Mouse (Mus musculus) fat pad, adult 2 months (tissue): ENCODE measurements around the gene Strap.
"Not testable (repeated sequence)": the region's sequence is repeated elsewhere in the genome, so short reads cannot be mapped to it uniquely, and the experiment has no call there.

Experiments used
- DNase-seq: peaks from one replicate; pipeline ENCODE4 v3.0.0-alpha.2; 2011; ENCODE audit warnings: low read depth, low spot score; ENCODE audit errors: extremely low read depth

Strap gene

GRCm38 (mm10) chr6:137734846-137735609, at the start of gene Strap:
Strap (plus strand) TSS chr6:137735078.
- DNase-seq = no peak

GRCm38 (mm10) chr6:137687667-137688066, 47.2 kb upstream of the Strap start:
- no peak for DNase-seq

- DNase-seq = no peak
Measured at GRCm38 (mm10) chr6:137688079-137688478, 46.8 kb upstream of the Strap start.

GRCm38 (mm10) chr6:137688506-137689105, 46.3 kb upstream of the Strap start:
- no peak for DNase-seq

- DNase-seq = no peak
Measured at GRCm38 (mm10) chr6:137690550-137691119, 44.2 kb upstream of the Strap start.

GRCm38 (mm10) chr6:137694310-137694709, 40.6 kb upstream of the Strap start:
- DNase-seq = no peak

GRCm38 (mm10) chr6:137695046-137695445, 39.8 kb upstream of the Strap start:
- no peak for DNase-seq

GRCm38 (mm10) chr6:137696445-137697204, 38.3 kb upstream of the Strap start:
- DNase-seq = peak; percentile 30

- no peak for DNase-seq
Measured at GRCm38 (mm10) chr6:137699434-137699833, 35.4 kb upstream of the Strap start.

GRCm38 (mm10) chr6:137702186-137702585, 32.7 kb upstream of the Strap start:
- DNase-seq = no peak

- no peak for DNase-seq
Measured at GRCm38 (mm10) chr6:137702918-137703317, 32.0 kb upstream of the Strap start.

GRCm38 (mm10) chr6:137703431-137703830, 31.4 kb upstream of the Strap start:
- no peak for DNase-seq

GRCm38 (mm10) chr6:137704300-137704939, 30.5 kb upstream of the Strap start:
- DNase-seq = no peak

- no peak for DNase-seq
Measured at GRCm38 (mm10) chr6:137706209-137706608, 28.7 kb upstream of the Strap start.

- DNase-seq = not testable (repeated sequence)
Measured at GRCm38 (mm10) chr6:137708726-137709405, 26.0 kb upstream of the Strap start.

GRCm38 (mm10) chr6:137710179-137711037, 24.5 kb upstream of the Strap start:
- DNase-seq = no peak

- DNase-seq = no peak
Measured at GRCm38 (mm10) chr6:137712654-137713309, 22.1 kb upstream of the Strap start.

GRCm38 (mm10) chr6:137713310-137713664, 21.6 kb upstream of the Strap start:
- DNase-seq = no peak

- no peak for DNase-seq
Measured at GRCm38 (mm10) chr6:137716802-137717201, 18.1 kb upstream of the Strap start.
